ENCODE assay signal across 9 mouse cellular contexts in genomic region chr10:115312732-115313131, GRCm38 (mm10). TPM values are rescaled to one million over a fixed set of nuclear protein-coding genes. Genes with fewer than 3 reads are reported as not detected.
DNase-seq lines count a peak whose midpoint lies in the region; ATAC-seq lines count a peak whose summit lies in the region.
"Had no signal": no experiment of that assay in that cellular context is flagged by ENCODE, and none has a peak within 500 bp of the region (broad histone marks: within the 10 kb centered on the region; RNA-seq: fewer than 3 reads in every experiment).

No protein-coding gene starts in this region.

- 0 out of 2 replicates have a peak overlapping the region, but pooled peaks have one; percentile 93 for H3K9ac ChIP-seq in hindbrain, embryonic 13.5 days
- H3K9ac ChIP-seq in hindbrain, embryonic 11.5 days (ENCODE audit: low read depth, low read length), result no peak overlapping the region
- H3K9ac ChIP-seq in heart, embryonic 11.5 days (ENCODE audit: low read depth, low read length), result no peak overlapping the region
- no peak overlapping the region for H3K9ac ChIP-seq in liver, embryonic 11.5 days (ENCODE audit: low read depth, low read length)

- 67% methylated on average over 3 of the region's 3 CpGs for WGBS in hindbrain, embryonic 13.5 days
- WGBS in hindbrain, embryonic 11.5 days, result 69% methylated on average over 3 of the region's 3 CpGs
- 41% methylated on average over 3 of the region's 3 CpGs for WGBS in heart, embryonic 11.5 days (ENCODE audit: insufficient replicate concordance)
- 55% methylated on average over 3 of the region's 3 CpGs for WGBS in liver, embryonic 11.5 days

- 0 out of 2 replicates have a peak overlapping the region, but pooled peaks have one; percentile 2 for H3K4me3 ChIP-seq in hindbrain, embryonic 13.5 days
- H3K4me3 ChIP-seq in hindbrain, embryonic 11.5 days (ENCODE audit: low read depth, low read length), result no peak overlapping the region
- H3K4me3 ChIP-seq in heart, embryonic 11.5 days (ENCODE audit: low read depth, low read length), result no peak overlapping the region
- no peak overlapping the region for H3K4me3 ChIP-seq in liver, embryonic 11.5 days (ENCODE audit: low read depth, low read length)

- H3K4me1 ChIP-seq in hindbrain, embryonic 13.5 days (replicated peaks), result peaks cover 45% of the 10 kb centered on the region
- no peaks in the 10 kb centered on the region for H3K4me1 ChIP-seq in hindbrain, embryonic 11.5 days (replicated peaks; ENCODE audit: control insufficient read depth, insufficient read depth, low read length)
- H3K4me1 ChIP-seq in heart, embryonic 11.5 days (ENCODE audit: control insufficient read depth, insufficient read depth, low read length), result peaks cover 32% of the 10 kb centered on the region
- peaks cover 27% of the 10 kb centered on the region for H3K4me1 ChIP-seq in liver, embryonic 11.5 days (replicated peaks; ENCODE audit: control insufficient read depth, insufficient read depth, low read length)

- H3K4me2 ChIP-seq in hindbrain, embryonic 13.5 days, result peak overlapping the region; percentile 69
- H3K4me2 ChIP-seq in hindbrain, embryonic 11.5 days (replicated peaks; ENCODE audit: low read depth, low read length), result no peak overlapping the region
- H3K4me2 ChIP-seq in heart, embryonic 11.5 days, result peak overlapping the region; percentile 75
- 0 out of 2 replicates have a peak overlapping the region, but pooled peaks have one; percentile 11 for H3K4me2 ChIP-seq in liver, embryonic 11.5 days

- no peak for ATAC-seq in hindbrain, embryonic 13.5 days (ENCODE audit: low FRiP score)
- ATAC-seq in hindbrain, embryonic 11.5 days (ENCODE audit: low FRiP score), result no peak
- ATAC-seq in heart, embryonic 11.5 days (replicated peaks; ENCODE audit: insufficient number of reproducible peaks, low FRiP score, low TSS enrichment), result no peak
- no peak for ATAC-seq in liver, embryonic 11.5 days (replicated peaks; ENCODE audit: low FRiP score)

- H3K27ac ChIP-seq in hindbrain, embryonic 13.5 days, result no peak overlapping the region
- no peak overlapping the region for H3K27ac ChIP-seq in hindbrain, embryonic 11.5 days (ENCODE audit: low read depth, low read length)
- no peak overlapping the region for H3K27ac ChIP-seq in heart, embryonic 11.5 days (ENCODE audit: low read depth, low read length)
- H3K27ac ChIP-seq in liver, embryonic 11.5 days (ENCODE audit: low read depth, low read length), result no peak overlapping the region

- H3K27me3 ChIP-seq in hindbrain, embryonic 13.5 days, result no peaks in the 10 kb centered on the region
- no peaks in the 10 kb centered on the region for H3K27me3 ChIP-seq in hindbrain, embryonic 11.5 days (ENCODE audit: control insufficient read depth, insufficient read depth, low read length)
- no peaks in the 10 kb centered on the region for H3K27me3 ChIP-seq in heart, embryonic 11.5 days (ENCODE audit: control insufficient read depth, insufficient read depth, low read length)
- H3K27me3 ChIP-seq in liver, embryonic 11.5 days (replicated peaks; ENCODE audit: control insufficient read depth, insufficient read depth, low read length), result no peaks in the 10 kb centered on the region

- DNase-seq in hindbrain, embryonic 11.5 days (ENCODE audit: low spot score), result no peak
- DNase-seq in Muller cell, postnatal 12 days (ENCODE audit: inconsistent ontology term), result peak; percentile 44
- DNase-seq in liver, embryonic 11.5 days (ENCODE audit: low spot score), result no peak
- no peak for DNase-seq in thymus, postnatal 36 days
- DNase-seq in right cerebral cortex, postnatal 14 days, result no peak
- no peak for DNase-seq in cerebellum, adult 18-20 months
- DNase-seq: cerebellum, postnatal 10 days had no signal

- H3K36me3 ChIP-seq in hindbrain, embryonic 13.5 days, result no peaks in the 10 kb centered on the region
- H3K36me3 ChIP-seq in hindbrain, embryonic 11.5 days (ENCODE audit: control insufficient read depth, insufficient read depth, low read length), result no peaks in the 10 kb centered on the region
- no peaks in the 10 kb centered on the region for H3K36me3 ChIP-seq in heart, embryonic 11.5 days (ENCODE audit: control insufficient read depth, insufficient read depth, low read length)
- no peaks in the 10 kb centered on the region for H3K36me3 ChIP-seq in liver, embryonic 11.5 days (ENCODE audit: control insufficient read depth, insufficient read depth, low read length)

- H3K9me3 ChIP-seq in hindbrain, embryonic 13.5 days, result no peaks in the 10 kb centered on the region
- H3K9me3 ChIP-seq in hindbrain, embryonic 11.5 days (ENCODE audit: control insufficient read depth, low read length), result no peaks in the 10 kb centered on the region
- H3K9me3 ChIP-seq in heart, embryonic 11.5 days (replicated peaks; ENCODE audit: control insufficient read depth, low read length), result no peaks in the 10 kb centered on the region
- H3K9me3 ChIP-seq in liver, embryonic 11.5 days (ENCODE audit: control insufficient read depth, low read length), result no peaks in the 10 kb centered on the region

RNA-seq across cellular contexts. Expression of gene Rab21, which starts 2.7 kb away (rescaled TPM):
- 7.8 and 8.4 TPM in 2 replicates for polyA plus RNA-seq in hindbrain, embryonic 13.5 days (2015; fragmentation: Nextera tagmentation; extraction: Ambion mirVana)
- 10.1 and 10.6 TPM in 2 replicates for polyA plus RNA-seq in hindbrain, embryonic 11.5 days (2014; fragmentation: Nextera tagmentation; extraction: Ambion mirVana)
- 10.1 and 10.3 TPM in 2 replicates for polyA plus RNA-seq in heart, embryonic 11.5 days (2014; fragmentation: Nextera tagmentation; extraction: Ambion mirVana)
- 5.1 and 5.3 TPM in 2 replicates for polyA plus RNA-seq in liver, embryonic 11.5 days (2014; fragmentation: Nextera tagmentation; extraction: Ambion mirVana)

RNA-seq across cellular contexts. Expression of gene Tmem19, which starts 49.6 kb away (rescaled TPM):
- 38.9 and 39.4 TPM in 2 replicates for polyA plus RNA-seq in hindbrain, embryonic 13.5 days (2015; fragmentation: Nextera tagmentation; extraction: Ambion mirVana)
- polyA plus RNA-seq in hindbrain, embryonic 11.5 days (2014; fragmentation: Nextera tagmentation; extraction: Ambion mirVana), result 35.7 and 39.1 TPM in 2 replicates
- polyA plus RNA-seq in heart, embryonic 11.5 days (2014; fragmentation: Nextera tagmentation; extraction: Ambion mirVana), result 21.3 and 22.3 TPM in 2 replicates
- polyA plus RNA-seq in liver, embryonic 11.5 days (2014; fragmentation: Nextera tagmentation; extraction: Ambion mirVana), result 21.2 and 22.8 TPM in 2 replicates
